Mouse (Mus musculus): ENCODE data around the gene Ern2. TPM values are rescaled to one million over a fixed set of nuclear protein-coding genes. Genes with fewer than 3 reads are reported as not detected.

The Ern2 gene
- total RNA-seq (2023), result not detected

GRCm38 (mm10) chr7:122186043-122186442 is at the start of gene Ern2:
Gene Ern2 (minus strand): TSS chr7:122186207.

GRCm38 (mm10) chr7:122219315-122219801 is 33.4 kb upstream of the Ern2 start, which contains the start of gene Chp2:
Gene Chp2 (plus strand): TSS chr7:122219496.

GRCm38 (mm10) chr7:122158915-122159902 is 26.8 kb downstream of the Ern2 start, which contains the start of gene Plk1:
Gene Plk1 (plus strand): TSS chr7:122159439.

GRCm38 (mm10) chr7:122132497-122133337 is 53.3 kb downstream of the Ern2 start, which contains the start of the genes Palb2 and Dctn5:
Gene Palb2 (minus strand): TSS chr7:122132985.
Gene Dctn5 (plus strand): TSS chr7:122133041.

Other genes starting within 250 kb of the Ern2 start
- gene Cog7, start 204.5 kb downstream of the Ern2 start, total RNA-seq (2023), result 10 to 100 TPM; 10.7 to 11.5 TPM
- 10 to 100 TPM; 15.6 to 19.8 TPM for gene Gga2, start 165.0 kb downstream of the Ern2 start, total RNA-seq (2023)
- 10 to 100 TPM; 11.9 to 14.6 TPM for gene Ubfd1, start 119.0 kb downstream of the Ern2 start, total RNA-seq (2023)
- 1 to 10 TPM; 1.2 to 1.5 TPM for gene Ears2, start 118.9 kb downstream of the Ern2 start, total RNA-seq (2023)
- gene Ndufab1, start 84.3 kb downstream of the Ern2 start, total RNA-seq (2023), result 10 to 100 TPM; 61.9 to 67.2 TPM
- gene Palb2, start 53.2 kb downstream of the Ern2 start, total RNA-seq (2023), result 1 to 10 TPM; 7.7 to 8.8 TPM
- gene Dctn5, start 53.2 kb downstream of the Ern2 start, total RNA-seq (2023), result 10 to 100 TPM; 48.5 to 63.0 TPM
- 10 to 100 TPM; 56.4 to 66.6 TPM for gene Plk1, start 26.8 kb downstream of the Ern2 start, total RNA-seq (2023)
- not detected for gene Chp2, start 33.3 kb upstream of the Ern2 start, total RNA-seq (2023)
- gene Prkcb, start 102.5 kb upstream of the Ern2 start, total RNA-seq (2023), result 100 to 1,000 TPM; 197 to 219 TPM

Measured in neutrophil, adult 83 days (primary cell).